Mouse (Mus musculus): ENCODE measurements around the gene Def6. TPM values are rescaled to one million over a fixed set of nuclear protein-coding genes. Genes with fewer than 3 reads are reported as not detected.
A peak's percentile ranks its signal among the peaks of the same experiment; 100 is the strongest.

Def6 gene
- total and polyA plus RNA-seq, 3 experiments: 2.9 to 4.5 (median 3.4) TPM

DNA sequence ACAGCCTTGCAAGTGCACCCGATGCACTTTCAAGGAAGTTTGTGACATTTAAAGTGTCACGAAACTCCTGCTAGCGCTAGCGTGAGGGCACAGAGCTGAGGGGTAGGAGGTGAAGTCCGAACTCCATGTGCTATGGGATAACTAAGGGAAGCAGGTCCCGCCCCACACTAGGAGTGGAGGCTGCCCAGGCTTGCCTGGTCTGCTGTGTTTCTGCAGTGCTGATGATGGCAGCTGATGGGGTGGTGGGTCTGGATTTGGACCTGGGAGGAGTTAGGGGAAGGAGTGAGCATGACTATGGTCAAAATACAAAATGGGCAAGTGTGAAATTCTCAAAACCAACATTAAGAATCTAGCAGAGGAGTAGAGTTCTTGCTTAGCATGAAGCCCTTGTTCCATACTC lies 22.9 kb downstream of the Def6 start:
- no peak for TF ChIP-seq EP300 (IDR thresholded peaks at IDR 0.05; ENCODE audit: insufficient read depth, low read depth, low read length)
- no peak for TF ChIP-seq CTCF (IDR thresholded peaks at IDR 0.05)
- TF ChIP-seq POLR2A (IDR thresholded peaks at IDR 0.05; ENCODE audit: insufficient read depth, low read depth, low read length): no peak
- intact Hi-C loops (cut with DNase I): no loop called here
- DNase-seq: no peak
- no peak overlapping the region for H3K27ac ChIP-seq
- no peak overlapping the region for H3K9ac ChIP-seq (ENCODE audit: low read depth, low read length)
- no peaks in the 10 kb centered on the region; the same call in 1 of the 2 replicates for H3K79me2 ChIP-seq (replicated peaks; ENCODE audit: control insufficient read depth, insufficient read depth, low read length)
- H3K36me3 ChIP-seq (ENCODE audit: control insufficient read depth, insufficient read depth, low read length): no peaks in the 10 kb centered on the region
- H3K4me3 ChIP-seq: no peak overlapping the region
- H3K27me3 ChIP-seq (ENCODE audit: control insufficient read depth, insufficient read depth, low read length): no peaks in the 10 kb centered on the region
- peaks cover 8% of the 10 kb centered on the region for H3K4me1 ChIP-seq (ENCODE audit: control insufficient read depth, insufficient read depth, low read length)
- 77% methylated on average over 6 of the region's 6 CpGs for WGBS

DNA sequence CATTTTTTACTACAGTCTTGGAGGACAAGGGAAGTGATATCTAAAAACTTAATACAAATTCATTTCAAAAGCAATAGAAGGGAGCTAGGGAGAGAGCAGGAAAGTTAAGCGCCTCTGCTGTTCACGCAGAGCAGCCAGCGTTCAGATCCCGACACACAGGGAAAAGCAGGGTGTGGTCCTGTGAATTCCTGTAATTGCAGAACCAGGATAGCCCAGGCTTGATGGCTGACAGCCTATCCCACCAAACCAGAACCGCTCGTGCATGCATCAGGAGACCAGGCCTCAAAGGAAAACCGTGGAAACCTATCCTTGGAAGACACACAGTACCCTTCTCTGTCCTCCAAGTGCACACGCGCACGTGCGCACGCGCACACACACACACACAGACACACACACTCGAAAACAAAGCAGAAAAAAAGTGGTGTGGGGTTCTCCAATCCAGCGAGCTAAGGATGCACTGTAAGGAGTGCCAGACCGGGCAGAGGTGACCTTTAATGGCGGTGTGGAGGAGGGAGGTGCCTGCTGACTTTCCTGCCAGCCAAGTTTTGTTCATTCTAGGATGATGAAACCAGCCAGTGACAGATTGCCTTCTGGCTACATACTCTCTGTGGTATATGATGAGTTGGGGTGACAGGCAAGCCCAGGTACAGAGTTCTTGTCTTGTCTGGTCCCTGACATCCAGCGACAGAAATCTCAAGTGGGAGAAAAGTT lies 23.6 kb downstream of the Def6 start:
- WGBS: 81% methylated on average over 18 of the region's 18 CpGs
- Histone ChIP-seq H3K4me3 (no peak overlapping the region), H3K9ac (ENCODE audit: low read depth, low read length) (no peak overlapping the region), H3K27ac (no peak overlapping the region), H3K27me3 (ENCODE audit: control insufficient read depth, insufficient read depth, low read length) (no peaks in the 10 kb centered on the region), H3K4me1 (ENCODE audit: control insufficient read depth, insufficient read depth, low read length) (peaks cover 13% of the 10 kb centered on the region), H3K79me2 (replicated peaks; ENCODE audit: control insufficient read depth, insufficient read depth, low read length) (no peaks in the 10 kb centered on the region; the same call in 1 of the 2 replicates), H3K36me3 (ENCODE audit: control insufficient read depth, insufficient read depth, low read length) (no peaks in the 10 kb centered on the region)
- no peak for DNase-seq
- TF ChIP-seq CTCF (IDR thresholded peaks at IDR 0.05) (no peak), POLR2A (IDR thresholded peaks at IDR 0.05; ENCODE audit: insufficient read depth, low read depth, low read length) (no peak), EP300 (IDR thresholded peaks at IDR 0.05; ENCODE audit: insufficient read depth, low read depth, low read length) (no peak)
- intact Hi-C loops (cut with DNase I): no loop called here

DNA sequence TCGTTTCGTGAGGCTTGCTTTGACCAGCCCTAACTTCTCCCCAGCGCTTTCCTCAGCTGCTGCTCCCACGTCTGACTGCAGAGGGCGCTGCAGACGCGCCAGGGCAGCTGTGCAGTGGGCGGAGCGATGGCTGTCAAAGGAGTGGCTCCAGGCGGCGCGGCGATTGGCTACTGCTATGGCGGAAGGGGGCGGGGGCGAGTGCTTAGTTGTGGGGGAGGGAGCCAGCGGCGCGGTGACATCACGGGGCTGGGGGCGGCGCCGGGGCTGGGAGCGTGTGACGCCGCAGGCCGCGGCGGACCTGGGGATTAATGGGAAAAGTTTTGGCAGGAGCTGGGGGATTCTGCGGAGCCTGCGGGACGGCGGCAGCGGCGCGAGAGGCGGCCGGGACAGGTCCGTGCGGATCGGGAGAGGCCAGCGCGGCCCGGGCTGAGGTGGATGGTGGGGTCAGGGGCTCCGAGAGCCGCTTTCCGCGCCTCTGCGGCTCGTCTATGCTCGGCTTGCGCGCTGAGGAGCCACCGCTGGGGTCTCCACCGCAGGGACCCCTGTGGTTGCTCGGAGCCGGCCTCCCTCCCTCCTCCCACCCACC lies 25.0 kb downstream of the Def6 start, which contains the start of gene Ppard:
TSS of gene Ppard (plus strand) at position 226 of the 586 bp plus-strand sequence.
- peak; percentile 81 for TF ChIP-seq CTCF (IDR thresholded peaks at IDR 0.05)
- peak; percentile 91 for TF ChIP-seq EP300 (IDR thresholded peaks at IDR 0.05; ENCODE audit: insufficient read depth, low read depth, low read length)
- peak; percentile 83 for TF ChIP-seq POLR2A (IDR thresholded peaks at IDR 0.05; ENCODE audit: insufficient read depth, low read depth, low read length)
- no peaks in the 10 kb centered on the region; the same call in none of the 2 replicates for H3K79me2 ChIP-seq (replicated peaks; ENCODE audit: control insufficient read depth, insufficient read depth, low read length)

DNA sequence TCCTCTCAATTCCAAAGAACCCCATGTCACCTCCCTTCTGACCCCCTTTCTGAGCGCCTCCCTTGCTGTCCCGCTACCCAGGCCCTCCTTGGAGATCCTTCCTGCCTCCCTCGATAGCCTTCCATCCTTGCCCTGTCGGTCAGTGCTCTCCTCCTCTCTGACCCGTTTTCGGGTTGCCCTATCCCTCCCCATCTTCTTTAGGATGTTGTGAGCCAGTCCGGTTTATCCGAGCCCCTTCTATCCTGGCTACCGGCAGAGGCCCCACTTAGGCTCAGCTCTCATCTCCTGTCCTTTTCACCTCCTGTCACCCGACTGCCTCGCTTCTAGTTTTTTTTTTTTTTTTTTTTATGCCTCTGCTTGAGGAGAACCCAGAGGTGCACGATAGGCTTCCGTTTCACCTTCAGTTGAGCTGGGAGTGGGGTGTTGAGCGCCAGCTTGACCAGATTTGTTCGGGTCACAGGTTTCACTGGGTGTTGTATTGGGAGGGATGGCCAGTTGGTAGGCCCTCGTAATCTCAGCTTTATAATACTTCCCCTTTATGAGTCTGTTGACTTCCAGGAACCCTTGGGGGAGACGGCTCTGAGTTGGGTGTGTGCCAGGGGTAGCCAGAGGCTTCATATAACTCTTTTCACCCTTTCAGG lies 25.6 kb downstream of the Def6 start:
- WGBS: under 1% methylated on average over 17 of the region's 17 CpGs
- peak overlapping the region; percentile 87 for H3K4me3 ChIP-seq
- no peaks in the 10 kb centered on the region for H3K27me3 ChIP-seq (ENCODE audit: control insufficient read depth, insufficient read depth, low read length)
- peak overlapping the region; percentile 94 for H3K27ac ChIP-seq
- intact Hi-C loops (cut with DNase I): no loop called here
- H3K9ac ChIP-seq (ENCODE audit: low read depth, low read length): peak overlapping the region; percentile 97
- no peaks in the 10 kb centered on the region for H3K36me3 ChIP-seq (ENCODE audit: control insufficient read depth, insufficient read depth, low read length)
- no peaks in the 10 kb centered on the region; the same call in none of the 2 replicates for H3K79me2 ChIP-seq (replicated peaks; ENCODE audit: control insufficient read depth, insufficient read depth, low read length)
- peak; percentile 60 to 72 for DNase-seq
- H3K4me1 ChIP-seq (ENCODE audit: control insufficient read depth, insufficient read depth, low read length): peaks cover 20% of the 10 kb centered on the region
- TF ChIP-seq EP300 (IDR thresholded peaks at IDR 0.05; ENCODE audit: insufficient read depth, low read depth, low read length) (no peak), POLR2A (IDR thresholded peaks at IDR 0.05; ENCODE audit: insufficient read depth, low read depth, low read length) (no peak), CTCF (IDR thresholded peaks at IDR 0.05) (no peak)

More for the DNA sequence above, 25.0 kb downstream of the Def6 start, which contains the start of gene Ppard:
- Histone ChIP-seq H3K36me3 (ENCODE audit: control insufficient read depth, insufficient read depth, low read length) (no peaks in the 10 kb centered on the region), H3K4me1 (ENCODE audit: control insufficient read depth, insufficient read depth, low read length) (peaks cover 20% of the 10 kb centered on the region), H3K27ac (peak within 1 kb of the TSS; percentile 94), H3K4me3 (peak within 1 kb of the TSS; percentile 87), H3K27me3 (ENCODE audit: control insufficient read depth, insufficient read depth, low read length) (no peaks in the 10 kb centered on the region), H3K9ac (ENCODE audit: low read depth, low read length) (peak within 1 kb of the TSS; percentile 97)
- WGBS: under 1% methylated on average over 55 of the region's 57 CpGs
- intact Hi-C loops (cut with DNase I): loop anchor here (1.0 kb wide), 1 partner anchor 76 kb away; no protein-coding TSS in a partner anchor
- peak; percentile 97 to 98 for DNase-seq

DNA sequence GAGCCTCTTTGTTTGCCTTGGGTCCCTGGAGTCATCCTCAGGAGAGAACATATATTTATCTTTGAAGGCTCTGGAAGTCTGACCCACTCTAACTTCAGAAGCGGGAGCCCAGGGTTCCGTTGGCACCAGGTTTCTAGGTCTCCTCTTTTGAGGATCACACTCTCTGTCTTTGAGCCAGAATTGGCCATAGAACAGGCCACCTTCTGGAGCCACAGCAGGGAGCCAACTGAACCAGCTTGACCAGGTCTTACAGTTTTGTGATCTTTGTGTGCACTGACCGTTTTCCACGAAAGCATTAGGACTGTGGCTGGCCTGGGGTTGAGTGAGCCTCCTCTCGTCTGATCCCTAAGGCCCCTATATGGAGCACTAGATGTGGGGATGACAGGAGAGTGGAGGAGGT lies 27.1 kb downstream of the Def6 start:
- WGBS: 84% methylated on average over 5 of the region's 5 CpGs
- no peak for TF ChIP-seq POLR2A (IDR thresholded peaks at IDR 0.05; ENCODE audit: insufficient read depth, low read depth, low read length)
- no peak for TF ChIP-seq EP300 (IDR thresholded peaks at IDR 0.05; ENCODE audit: insufficient read depth, low read depth, low read length)
- TF ChIP-seq CTCF (IDR thresholded peaks at IDR 0.05): no peak
- Histone ChIP-seq H3K27me3 (ENCODE audit: control insufficient read depth, insufficient read depth, low read length) (no peaks in the 10 kb centered on the region), H3K79me2 (replicated peaks; ENCODE audit: control insufficient read depth, insufficient read depth, low read length) (no peaks in the 10 kb centered on the region; the same call in none of the 2 replicates), H3K36me3 (ENCODE audit: control insufficient read depth, insufficient read depth, low read length) (no peaks in the 10 kb centered on the region), H3K9ac (ENCODE audit: low read depth, low read length) (no peak overlapping the region), H3K4me3 (no peak overlapping the region), H3K27ac (no peak overlapping the region; the same call in 1 of the 2 replicates), H3K4me1 (ENCODE audit: control insufficient read depth, insufficient read depth, low read length) (peaks cover 20% of the 10 kb centered on the region)
- no peak for DNase-seq
- intact Hi-C loops (cut with DNase I): loop anchor here (5.0 kb wide), 1 partner anchor 38 kb away; no protein-coding TSS in a partner anchor
